Mouse (Mus musculus): ENCODE measurements around the gene Fam184a. TPM values are rescaled to one million over a fixed set of nuclear protein-coding genes. Genes with fewer than 3 reads are reported as not detected.

Gene Fam184a
- polyA plus RNA-seq (2015; fragmentation: Nextera tagmentation; extraction: Ambion mirVana): 5.2 and 5.6 TPM in 2 replicates

DNA sequence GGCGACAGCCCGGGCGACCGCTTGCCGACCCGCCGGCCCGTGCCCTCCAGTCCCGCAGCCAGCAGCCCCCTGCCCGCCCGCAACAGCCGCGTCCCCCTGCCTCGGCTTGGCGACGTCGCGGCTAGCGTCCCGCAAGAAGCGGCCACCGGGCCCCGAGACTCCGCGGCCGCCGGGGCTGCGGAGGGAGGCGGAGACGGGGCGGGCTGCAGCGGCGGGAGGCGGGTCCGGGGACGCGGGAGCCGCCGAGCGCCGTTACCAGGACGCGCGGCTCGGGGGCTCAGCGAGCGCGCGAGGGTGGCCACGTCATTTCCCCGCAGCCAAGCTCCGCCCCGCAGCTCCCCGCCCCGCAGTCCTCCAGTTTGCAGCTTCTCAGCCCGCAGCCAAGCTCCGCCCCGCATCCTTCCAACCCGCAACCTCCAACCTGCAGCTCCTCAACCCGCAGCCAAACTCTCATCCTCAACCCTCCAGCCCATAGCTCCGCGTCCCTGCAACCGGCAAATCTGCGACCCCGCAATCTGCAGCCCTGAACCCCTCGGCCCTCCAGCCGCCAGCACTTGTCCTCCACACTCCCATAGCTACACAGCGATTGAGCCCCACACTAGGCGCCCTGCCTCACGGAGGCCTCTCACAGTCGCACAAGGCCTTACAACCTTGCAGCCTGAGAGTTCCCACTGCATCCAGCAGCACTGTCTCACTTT, at the start of gene Fam184a:
TSS of gene Fam184a (minus strand) at position 169 of the 698 bp plus-strand sequence.
- H3K27ac ChIP-seq (ENCODE audit: low read length): no peak within 1 kb of the TSS
- 5% methylated on average over 37 of the region's 71 CpGs for WGBS
- H3K4me2 ChIP-seq (replicated peaks; ENCODE audit: low read depth, low read length): peak within 1 kb of the TSS; percentile 93
- no peaks in the 10 kb centered on the region for H3K27me3 ChIP-seq (ENCODE audit: insufficient read depth, low read length)
- no peaks in the 10 kb centered on the region for H3K9me3 ChIP-seq (ENCODE audit: low read length)
- peak within 1 kb of the TSS; percentile 82 for H3K9ac ChIP-seq (replicated peaks; ENCODE audit: low read length)
- H3K4me3 ChIP-seq (ENCODE audit: low read length): peak within 1 kb of the TSS; percentile 75
- ATAC-seq (ENCODE audit: low FRiP score, low TSS enrichment): peak; percentile 72
- H3K4me1 ChIP-seq (ENCODE audit: insufficient read depth, low read length): peaks cover 3% of the 10 kb centered on the region; the same call in 1 of the 2 replicates
- H3K36me3 ChIP-seq (ENCODE audit: insufficient read depth, low read length): no peaks in the 10 kb centered on the region

DNA sequence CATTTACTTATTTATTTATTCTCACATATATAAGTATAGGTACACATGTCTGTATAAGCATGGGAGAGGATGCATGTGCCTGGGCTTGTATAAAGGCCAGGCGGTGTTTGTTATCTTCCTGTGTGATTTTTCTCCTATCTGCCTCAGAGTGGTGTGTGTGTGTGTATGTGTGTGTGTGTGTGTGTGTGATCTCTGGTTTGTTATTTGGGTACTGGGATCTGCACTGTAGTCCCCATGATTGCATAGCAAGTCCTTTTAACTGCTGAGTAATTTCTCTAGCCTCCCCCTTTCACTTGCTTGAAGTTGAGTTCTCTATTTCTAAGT, 45.3 kb upstream of the Fam184a start:
- no peak overlapping the region for H3K4me2 ChIP-seq (replicated peaks; ENCODE audit: low read depth, low read length)
- H3K27ac ChIP-seq (ENCODE audit: low read length): no peak overlapping the region
- no peaks in the 10 kb centered on the region for H3K27me3 ChIP-seq (ENCODE audit: insufficient read depth, low read length)
- 93% methylated on average over 1 of the region's 1 CpGs for WGBS
- H3K9me3 ChIP-seq (ENCODE audit: low read length): no peaks in the 10 kb centered on the region
- no peaks in the 10 kb centered on the region for H3K36me3 ChIP-seq (ENCODE audit: insufficient read depth, low read length)
- H3K4me1 ChIP-seq (ENCODE audit: insufficient read depth, low read length): 0 out of 2 replicates have a peak, but pooled peaks cover 4% of the 10 kb centered on the region
- no peak overlapping the region for H3K4me3 ChIP-seq (ENCODE audit: low read length)
- no peak overlapping the region for H3K9ac ChIP-seq (replicated peaks; ENCODE audit: low read length)
- no peak for ATAC-seq (ENCODE audit: low FRiP score, low TSS enrichment)

DNA sequence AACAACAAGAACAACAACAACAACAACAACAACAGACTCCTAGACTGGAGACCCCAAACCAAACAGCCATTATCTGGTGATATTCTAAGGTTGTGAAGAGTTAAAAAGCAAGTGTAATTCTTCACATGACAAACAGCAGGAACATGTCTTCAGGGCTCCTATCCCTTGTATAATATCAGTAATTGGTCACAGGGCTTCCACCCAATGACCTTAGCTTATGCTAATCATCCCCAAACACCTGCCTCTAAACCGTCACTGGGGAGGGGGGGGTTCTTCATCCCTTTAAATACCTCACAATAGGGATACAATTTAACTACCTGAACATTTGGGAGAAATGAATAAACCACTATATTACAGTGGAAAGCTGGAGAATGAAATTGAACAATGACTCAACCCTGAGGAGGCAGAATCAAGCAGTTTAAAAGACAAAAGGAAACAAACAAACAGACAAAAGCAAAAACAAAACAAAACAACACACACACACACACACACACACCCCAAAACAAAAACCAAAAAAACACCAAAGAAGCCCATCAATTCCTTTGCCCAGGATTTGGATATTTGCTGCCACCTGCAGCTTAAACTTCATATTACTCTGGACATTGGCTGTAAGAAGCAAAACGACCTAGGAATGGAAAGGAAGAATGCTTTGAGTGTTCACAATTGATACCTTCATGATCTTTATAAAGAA, 44.8 kb upstream of the Fam184a start:
- Histone ChIP-seq H3K4me2 (replicated peaks; ENCODE audit: low read depth, low read length) (no peak overlapping the region), H3K9me3 (ENCODE audit: low read length) (no peaks in the 10 kb centered on the region), H3K4me1 (ENCODE audit: insufficient read depth, low read length) (no peaks in the 10 kb centered on the region), H3K27me3 (ENCODE audit: insufficient read depth, low read length) (no peaks in the 10 kb centered on the region), H3K36me3 (ENCODE audit: insufficient read depth, low read length) (no peaks in the 10 kb centered on the region), H3K27ac (ENCODE audit: low read length) (no peak overlapping the region), H3K4me3 (ENCODE audit: low read length) (no peak overlapping the region), H3K9ac (replicated peaks; ENCODE audit: low read length) (no peak overlapping the region)
- no peak for ATAC-seq (ENCODE audit: low FRiP score, low TSS enrichment)
- 4% methylated on average over 2 of the region's 2 CpGs for WGBS

DNA sequence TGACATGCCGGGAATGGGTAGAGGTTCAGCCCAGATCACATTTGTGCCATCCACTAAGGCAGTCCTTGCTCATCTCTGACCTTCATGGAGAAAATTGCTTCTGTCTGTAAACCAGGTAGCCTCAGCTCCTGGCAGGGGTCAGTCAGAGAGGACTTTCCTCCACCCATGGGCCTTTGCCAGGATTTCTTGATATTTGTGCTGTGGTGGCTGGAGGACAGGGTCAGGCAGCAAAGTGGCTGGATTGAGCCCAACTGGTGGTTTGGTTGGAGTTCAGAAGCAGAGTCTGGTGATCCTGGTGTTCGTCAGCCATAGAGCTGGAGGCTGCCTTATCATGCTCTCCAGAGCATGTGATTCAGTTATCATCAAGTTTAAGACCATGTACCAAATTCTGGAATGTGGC, 40.4 kb upstream of the Fam184a start:
- no peaks in the 10 kb centered on the region for H3K4me1 ChIP-seq (ENCODE audit: insufficient read depth, low read length)
- no peaks in the 10 kb centered on the region for H3K27me3 ChIP-seq (ENCODE audit: insufficient read depth, low read length)
- no peak overlapping the region for H3K4me3 ChIP-seq (ENCODE audit: low read length)
- H3K4me2 ChIP-seq (replicated peaks; ENCODE audit: low read depth, low read length): no peak overlapping the region
- no peak for ATAC-seq (ENCODE audit: low FRiP score, low TSS enrichment)
- 73% methylated on average over 2 of the region's 2 CpGs for WGBS
- no peaks in the 10 kb centered on the region for H3K36me3 ChIP-seq (ENCODE audit: insufficient read depth, low read length)
- no peak overlapping the region for H3K27ac ChIP-seq (ENCODE audit: low read length)
- peaks cover 5% of the 10 kb centered on the region; the same call in 1 of the 2 replicates for H3K9me3 ChIP-seq (ENCODE audit: low read length)
- no peak overlapping the region for H3K9ac ChIP-seq (replicated peaks; ENCODE audit: low read length)

DNA sequence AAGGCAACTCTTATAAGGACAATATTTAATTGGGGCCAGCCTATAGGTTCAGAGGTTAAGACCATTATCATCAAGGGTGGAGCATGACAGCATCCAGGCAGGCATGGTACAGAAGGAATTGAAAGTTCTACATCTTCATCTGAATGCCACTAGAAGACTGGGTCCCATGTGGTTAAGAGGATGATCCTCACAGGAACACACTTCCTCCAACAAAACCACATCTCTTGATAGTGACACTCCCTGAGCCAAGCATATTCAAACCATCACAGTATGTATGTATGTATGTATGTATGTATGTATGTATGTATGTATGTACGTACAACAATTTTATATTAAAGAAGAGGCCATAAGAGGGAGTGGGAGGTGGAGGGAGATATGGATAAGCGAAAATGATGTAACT, 25.7 kb upstream of the Fam184a start:
- Histone ChIP-seq H3K9me3 (ENCODE audit: low read length) (0 out of 2 replicates have a peak, but pooled peaks cover 4% of the 10 kb centered on the region), H3K9ac (replicated peaks; ENCODE audit: low read length) (no peak overlapping the region), H3K4me2 (replicated peaks; ENCODE audit: low read depth, low read length) (no peak overlapping the region), H3K27me3 (ENCODE audit: insufficient read depth, low read length) (no peaks in the 10 kb centered on the region), H3K27ac (ENCODE audit: low read length) (no peak overlapping the region), H3K4me3 (ENCODE audit: low read length) (no peak overlapping the region), H3K4me1 (ENCODE audit: insufficient read depth, low read length) (peaks cover 3% of the 10 kb centered on the region; the same call in 1 of the 2 replicates), H3K36me3 (ENCODE audit: insufficient read depth, low read length) (no peaks in the 10 kb centered on the region)
- ATAC-seq (ENCODE audit: low FRiP score, low TSS enrichment): no peak
- 91% methylated on average over 2 of the region's 2 CpGs for WGBS

DNA sequence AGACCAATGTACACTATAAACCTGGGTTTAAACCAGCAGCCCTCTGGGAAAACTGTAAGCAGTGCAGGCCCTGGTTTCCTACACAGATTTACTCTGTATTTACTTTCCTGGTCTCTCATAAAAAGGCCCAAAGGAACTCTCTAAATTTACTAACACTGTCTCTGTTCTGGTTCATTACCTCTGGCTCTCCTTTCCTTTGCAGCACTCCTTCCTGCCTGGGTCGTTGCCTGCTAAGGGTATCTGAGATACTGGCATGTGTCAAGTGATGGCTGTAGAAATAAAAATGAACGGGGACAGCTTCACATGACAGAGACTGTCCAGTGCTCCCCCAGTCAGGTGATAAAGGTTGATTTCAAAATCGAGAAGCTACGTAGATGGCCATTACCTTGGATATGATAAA, 21.8 kb upstream of the Fam184a start:
- 32% methylated on average over 4 of the region's 4 CpGs for WGBS

DNA sequence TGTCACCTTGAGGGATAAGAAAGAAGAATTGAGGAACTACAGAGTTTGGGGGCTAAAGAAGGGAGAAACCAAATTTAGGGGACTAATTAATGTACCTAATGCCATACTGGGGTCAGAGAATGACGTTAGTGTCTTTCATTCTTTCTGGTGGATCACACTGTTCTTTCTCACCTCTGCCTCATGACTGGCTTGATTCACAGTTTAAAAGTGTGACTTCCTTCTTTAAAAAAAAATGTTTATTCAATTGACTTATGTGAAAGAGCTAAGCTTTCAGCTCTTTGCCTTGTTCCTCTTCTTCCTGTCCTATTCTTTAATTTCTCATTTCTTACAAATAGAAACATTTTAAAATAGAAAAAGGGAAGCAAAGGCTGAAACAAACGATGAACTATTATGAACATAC, 20.6 kb upstream of the Fam184a start:
- H3K9me3 ChIP-seq (ENCODE audit: low read length): no peaks in the 10 kb centered on the region
- WGBS: 67% methylated on average over 2 of the region's 2 CpGs
- ATAC-seq (ENCODE audit: low FRiP score, low TSS enrichment): no peak

More for the DNA sequence above, 21.8 kb upstream of the Fam184a start:
- no peaks in the 10 kb centered on the region for H3K27me3 ChIP-seq (ENCODE audit: insufficient read depth, low read length)
- peaks cover 3% of the 10 kb centered on the region; the same call in 1 of the 2 replicates for H3K4me1 ChIP-seq (ENCODE audit: insufficient read depth, low read length)
- peak; percentile 79; the same call in 1 of the 2 replicates for ATAC-seq (ENCODE audit: low FRiP score, low TSS enrichment)
- H3K27ac ChIP-seq (ENCODE audit: low read length): no peak overlapping the region
- no peaks in the 10 kb centered on the region for H3K9me3 ChIP-seq (ENCODE audit: low read length)
- no peak overlapping the region for H3K9ac ChIP-seq (replicated peaks; ENCODE audit: low read length)
- no peak overlapping the region for H3K4me3 ChIP-seq (ENCODE audit: low read length)
- no peak overlapping the region for H3K4me2 ChIP-seq (replicated peaks; ENCODE audit: low read depth, low read length)
- H3K36me3 ChIP-seq (ENCODE audit: insufficient read depth, low read length): no peaks in the 10 kb centered on the region

DNA sequence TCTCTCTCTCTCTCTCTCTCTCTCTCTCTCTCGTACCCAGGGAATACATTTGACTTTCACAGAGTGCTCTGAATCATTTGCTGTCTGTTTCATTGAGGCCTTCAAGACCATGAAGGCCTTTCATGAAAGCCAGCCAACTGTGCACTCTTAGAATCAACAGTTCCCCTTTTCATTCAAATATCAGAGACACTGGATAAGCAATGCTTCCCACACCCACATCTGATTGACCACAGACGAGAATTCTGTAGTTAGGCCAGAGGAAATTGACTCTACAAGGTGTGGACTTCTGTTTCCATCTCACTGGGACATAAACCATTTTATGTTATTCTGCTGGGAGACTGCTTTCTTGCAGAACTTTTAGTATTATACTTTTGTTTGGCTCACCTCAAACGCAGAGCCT, 17.8 kb upstream of the Fam184a start:
- ATAC-seq (ENCODE audit: low FRiP score, low TSS enrichment): no peak
- WGBS: 71% methylated on average over 3 of the region's 3 CpGs
- Histone ChIP-seq H3K27me3 (ENCODE audit: insufficient read depth, low read length) (no peaks in the 10 kb centered on the region), H3K36me3 (ENCODE audit: insufficient read depth, low read length) (no peaks in the 10 kb centered on the region), H3K4me1 (ENCODE audit: insufficient read depth, low read length) (peaks cover 3% of the 10 kb centered on the region; the same call in 1 of the 2 replicates), H3K9me3 (ENCODE audit: low read length) (no peaks in the 10 kb centered on the region), H3K9ac (replicated peaks; ENCODE audit: low read length) (no peak overlapping the region), H3K4me2 (replicated peaks; ENCODE audit: low read depth, low read length) (no peak overlapping the region), H3K4me3 (ENCODE audit: low read length) (no peak overlapping the region), H3K27ac (ENCODE audit: low read length) (no peak overlapping the region)

More for the DNA sequence above, 20.6 kb upstream of the Fam184a start:
- Histone ChIP-seq H3K4me3 (ENCODE audit: low read length) (no peak overlapping the region), H3K9ac (replicated peaks; ENCODE audit: low read length) (no peak overlapping the region), H3K27ac (ENCODE audit: low read length) (no peak overlapping the region), H3K4me1 (ENCODE audit: insufficient read depth, low read length) (peaks cover 3% of the 10 kb centered on the region; the same call in 1 of the 2 replicates), H3K36me3 (ENCODE audit: insufficient read depth, low read length) (no peaks in the 10 kb centered on the region), H3K27me3 (ENCODE audit: insufficient read depth, low read length) (no peaks in the 10 kb centered on the region), H3K4me2 (replicated peaks; ENCODE audit: low read depth, low read length) (no peak overlapping the region)

DNA sequence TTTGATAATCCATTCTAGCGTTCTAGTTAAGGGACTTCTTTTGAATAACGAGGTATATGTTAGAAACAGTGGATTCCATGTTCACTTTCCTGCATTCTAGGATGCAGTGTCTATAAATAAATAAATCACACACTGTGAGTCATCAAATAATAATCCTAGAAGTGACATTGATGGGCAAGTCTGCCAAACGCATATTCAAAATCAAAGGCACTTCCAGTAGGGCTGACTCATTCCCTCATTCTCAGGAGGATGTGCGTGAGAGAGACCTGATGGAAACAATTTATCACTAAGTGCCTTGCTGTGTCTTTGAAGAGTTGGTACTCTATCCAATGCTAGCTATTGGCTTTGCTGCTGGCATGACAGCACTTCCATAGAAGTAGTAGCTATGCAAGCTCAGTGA, 14.5 kb upstream of the Fam184a start:
- Histone ChIP-seq H3K27ac (ENCODE audit: low read length) (no peak overlapping the region), H3K27me3 (ENCODE audit: insufficient read depth, low read length) (no peaks in the 10 kb centered on the region), H3K4me3 (ENCODE audit: low read length) (no peak overlapping the region), H3K9ac (replicated peaks; ENCODE audit: low read length) (no peak overlapping the region), H3K9me3 (ENCODE audit: low read length) (no peaks in the 10 kb centered on the region), H3K36me3 (ENCODE audit: insufficient read depth, low read length) (no peaks in the 10 kb centered on the region), H3K4me2 (replicated peaks; ENCODE audit: low read depth, low read length) (no peak overlapping the region), H3K4me1 (ENCODE audit: insufficient read depth, low read length) (no peaks in the 10 kb centered on the region)
- ATAC-seq (ENCODE audit: low FRiP score, low TSS enrichment): no peak
- WGBS: 87% methylated on average over 4 of the region's 4 CpGs

DNA sequence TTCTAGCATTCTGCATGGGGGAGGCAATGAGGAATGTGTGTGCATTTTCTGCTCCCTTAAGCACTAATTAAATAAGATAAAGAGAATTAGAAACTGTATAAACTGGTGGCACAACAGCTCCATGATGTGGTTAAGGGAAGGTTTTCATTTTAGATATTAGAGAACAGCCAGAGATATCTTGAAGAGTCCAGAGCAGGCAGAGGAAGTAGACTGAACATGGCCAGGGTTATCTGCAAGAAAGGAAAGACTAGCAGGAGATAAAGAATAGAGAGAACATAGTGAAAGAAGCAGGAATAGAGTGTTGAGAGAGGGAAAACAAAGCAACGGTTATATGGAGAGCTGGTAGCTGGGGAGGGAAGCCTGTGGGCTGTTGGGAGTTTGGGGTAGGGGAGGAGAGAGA, 1.8 kb upstream of the Fam184a start:
- H3K27me3 ChIP-seq (ENCODE audit: insufficient read depth, low read length): no peaks in the 10 kb centered on the region
- 82% methylated on average over 1 of the region's 1 CpGs for WGBS
- ATAC-seq (ENCODE audit: low FRiP score, low TSS enrichment): no peak
- no peak overlapping the region for H3K4me2 ChIP-seq (replicated peaks; ENCODE audit: low read depth, low read length)
- H3K36me3 ChIP-seq (ENCODE audit: insufficient read depth, low read length): no peaks in the 10 kb centered on the region
- H3K4me3 ChIP-seq (ENCODE audit: low read length): no peak overlapping the region
- no peaks in the 10 kb centered on the region for H3K9me3 ChIP-seq (ENCODE audit: low read length)
- no peak overlapping the region for H3K27ac ChIP-seq (ENCODE audit: low read length)
- H3K4me1 ChIP-seq (ENCODE audit: insufficient read depth, low read length): peaks cover 3% of the 10 kb centered on the region; the same call in 1 of the 2 replicates
- no peak overlapping the region for H3K9ac ChIP-seq (replicated peaks; ENCODE audit: low read length)

All from kidney, embryonic 16.5 days (tissue).